Mouse (Mus musculus): ENCODE measurements around the gene Banf1. TPM values are rescaled to one million over a fixed set of nuclear protein-coding genes. Genes with fewer than 3 reads are reported as not detected.

Banf1 gene
- polyA plus RNA-seq, 1 experiment, result 337 TPM

DNA sequence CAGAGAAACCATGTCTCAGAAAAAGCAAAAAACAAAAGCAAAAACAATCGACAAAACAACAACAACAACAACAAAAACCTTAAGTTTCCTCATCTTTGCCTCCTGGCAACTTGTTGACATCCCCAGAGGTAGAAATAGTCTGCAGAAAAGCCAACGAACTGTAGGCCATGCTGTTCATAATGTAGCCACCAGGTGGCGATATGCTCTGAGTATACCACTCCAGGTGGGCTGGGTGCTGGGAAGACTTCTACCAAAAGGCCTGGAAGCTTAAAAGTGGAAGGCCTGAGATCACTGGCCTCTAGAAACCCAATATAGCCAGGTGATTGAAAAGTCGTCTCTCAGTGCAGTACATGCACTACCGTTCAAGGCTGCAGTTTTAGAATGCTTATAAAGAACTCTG lies 29.0 kb downstream of the Banf1 start:
- H3K79me2 ChIP-seq (ENCODE audit: control insufficient read depth, insufficient read depth), result no peaks in the 10 kb centered on the region
- H3K4me3 ChIP-seq, result no peak overlapping the region
- no peak for TF ChIP-seq E2F4 (IDR thresholded peaks at IDR 0.05; ENCODE audit: insufficient read depth)
- TF ChIP-seq POLR2AphosphoS2 (IDR thresholded peaks at IDR 0.05; ENCODE audit: insufficient read length, low read depth), result no peak
- no peak for TF ChIP-seq USF1 (IDR thresholded peaks at IDR 0.05; ENCODE audit: low read depth)
- no peak for TF ChIP-seq REST (IDR thresholded peaks at IDR 0.05; ENCODE audit: insufficient read depth, insufficient read length)
- TF ChIP-seq SRF (IDR thresholded peaks at IDR 0.05; ENCODE audit: control insufficient read depth, insufficient read length, low read depth), result no peak
- TF ChIP-seq CEBPB (IDR thresholded peaks at IDR 0.05; ENCODE audit: insufficient read depth, poor library complexity, severe bottlenecking), result no peak
- no peaks in the 10 kb centered on the region for H3K36me3 ChIP-seq (ENCODE audit: control insufficient read depth, insufficient read depth)
- H3ac ChIP-seq (ENCODE audit: control insufficient read depth, insufficient read length), result no peak overlapping the region
- H3K4me2 ChIP-seq (ENCODE audit: low read depth), result no peak overlapping the region
- H3K27me3 ChIP-seq (ENCODE audit: control insufficient read depth, insufficient read depth, insufficient read length), result no peaks in the 10 kb centered on the region

DNA sequence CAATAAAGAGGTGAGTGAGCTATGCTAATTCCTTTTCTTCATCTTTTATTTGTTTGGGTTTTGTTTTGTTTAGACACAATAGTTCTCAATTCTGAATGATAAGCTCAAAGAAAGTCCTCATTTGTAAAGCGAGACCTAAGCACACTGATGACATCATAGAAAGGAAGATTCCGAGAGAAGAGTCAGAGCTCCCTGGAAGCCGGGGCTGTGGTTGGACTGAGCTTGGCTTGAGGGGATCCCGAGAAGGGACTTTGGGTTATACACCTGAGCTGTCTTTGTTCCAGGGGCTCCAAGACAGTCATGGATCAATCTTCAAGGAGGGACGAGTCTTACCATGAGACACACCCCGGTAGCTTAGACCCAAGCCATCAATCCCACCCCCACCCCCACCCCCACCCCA lies 31.5 kb downstream of the Banf1 start, which contains the start of gene Catsper1:
TSS of gene Catsper1 (plus strand) at position 301 of the 400 bp plus-strand sequence.
- Histone ChIP-seq H3K4me2 (ENCODE audit: low read depth) (no peak within 1 kb of the TSS), H3K36me3 (ENCODE audit: control insufficient read depth, insufficient read depth) (no peaks in the 10 kb centered on the region), H3K4me3 (no peak within 1 kb of the TSS), H3K79me2 (ENCODE audit: control insufficient read depth, insufficient read depth) (no peaks in the 10 kb centered on the region), H3ac (ENCODE audit: control insufficient read depth, insufficient read length) (no peak within 1 kb of the TSS), H3K27me3 (ENCODE audit: control insufficient read depth, insufficient read depth, insufficient read length) (no peaks in the 10 kb centered on the region)
- TF ChIP-seq TCF12 (IDR thresholded peaks at IDR 0.05; ENCODE audit: insufficient read depth, poor library complexity, severe bottlenecking) (no peak), MYOG (IDR thresholded peaks at IDR 0.05; ENCODE audit: control insufficient read depth in 1 of 3, insufficient read depth in 1 of 3, insufficient read length in 2 of 3, low read depth in 2 of 3) (no peak), POLR2AphosphoS2 (IDR thresholded peaks at IDR 0.05; ENCODE audit: insufficient read length, low read depth) (no peak), MYOD1 (IDR thresholded peaks at IDR 0.05; ENCODE audit: control insufficient read depth in 1 of 3, insufficient read length in 2 of 3, low read depth in 2 of 3) (no peak)

GRCm38 (mm10) chr19:5334741-5335140 lies 32.2 kb downstream of the Banf1 start:
- no peaks in the 10 kb centered on the region for H3K79me2 ChIP-seq (ENCODE audit: control insufficient read depth, insufficient read depth)
- H3K27me3 ChIP-seq (ENCODE audit: control insufficient read depth, insufficient read depth, insufficient read length), result no peaks in the 10 kb centered on the region
- no peak overlapping the region for H3K4me3 ChIP-seq
- H3ac ChIP-seq (ENCODE audit: control insufficient read depth, insufficient read length), result no peak overlapping the region
- H3K36me3 ChIP-seq (ENCODE audit: control insufficient read depth, insufficient read depth), result no peaks in the 10 kb centered on the region
- no peak overlapping the region for H3K4me2 ChIP-seq (ENCODE audit: low read depth)
- no peak for TF ChIP-seq MAX (IDR thresholded peaks at IDR 0.05; ENCODE audit: low read depth)
- no peak for TF ChIP-seq SRF (IDR thresholded peaks at IDR 0.05; ENCODE audit: control insufficient read depth, insufficient read length, low read depth)
- TF ChIP-seq POLR2AphosphoS2 (IDR thresholded peaks at IDR 0.05; ENCODE audit: insufficient read length, low read depth), result no peak
- no peak for TF ChIP-seq TCF3 (IDR thresholded peaks at IDR 0.05; ENCODE audit: insufficient read length, low read depth)
- no peak for TF ChIP-seq TCF12 (IDR thresholded peaks at IDR 0.05; ENCODE audit: insufficient read depth, poor library complexity, severe bottlenecking)
- no peak for TF ChIP-seq MYOD1 (IDR thresholded peaks at IDR 0.05; ENCODE audit: control insufficient read depth in 1 of 3, insufficient read length in 2 of 3, low read depth in 2 of 3)
- no peak for TF ChIP-seq REST (IDR thresholded peaks at IDR 0.05; ENCODE audit: insufficient read depth, insufficient read length)
- no peak for TF ChIP-seq USF1 (IDR thresholded peaks at IDR 0.05; ENCODE audit: low read depth)
- no peak for TF ChIP-seq E2F4 (IDR thresholded peaks at IDR 0.05; ENCODE audit: insufficient read depth)
- no peak for TF ChIP-seq CEBPB (IDR thresholded peaks at IDR 0.05; ENCODE audit: insufficient read depth, poor library complexity, severe bottlenecking)
- TF ChIP-seq POLR2A (IDR thresholded peaks at IDR 0.05; ENCODE audit: insufficient read length, low read depth), result no peak
- TF ChIP-seq MYOG (IDR thresholded peaks at IDR 0.05; ENCODE audit: control insufficient read depth in 1 of 3, insufficient read depth in 1 of 3, insufficient read length in 2 of 3, low read depth in 2 of 3), result no peak

- TF ChIP-seq CEBPB (IDR thresholded peaks at IDR 0.05; ENCODE audit: insufficient read depth, poor library complexity, severe bottlenecking) (no peak), MAX (IDR thresholded peaks at IDR 0.05; ENCODE audit: low read depth) (no peak)
These were observed 39.0 kb downstream of the Banf1 start for GRCm38 (mm10) chr19:5327970-5328369.

DNA sequence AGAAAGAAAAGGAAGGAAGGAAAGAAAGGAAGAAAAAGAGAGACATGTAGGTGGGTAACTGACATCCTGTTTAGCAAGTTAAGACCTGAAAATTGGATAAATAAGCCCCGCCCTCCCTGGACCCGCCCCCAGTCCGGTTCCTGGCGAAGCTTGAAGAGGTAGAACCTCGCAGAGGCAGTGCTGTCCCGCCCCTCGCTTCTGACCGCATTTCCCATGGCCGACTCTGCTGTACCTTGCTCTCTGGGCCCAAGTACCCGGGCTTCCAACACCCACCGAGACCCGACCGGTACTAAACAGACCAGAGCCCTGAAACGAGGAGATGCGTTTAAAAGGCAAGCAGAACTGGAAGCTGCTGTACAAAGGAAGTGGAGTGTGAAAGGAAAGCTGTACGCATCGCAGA lies 43.2 kb downstream of the Banf1 start:
- Histone ChIP-seq H3K36me3 (ENCODE audit: control insufficient read depth, insufficient read depth) (no peaks in the 10 kb centered on the region), H3ac (ENCODE audit: control insufficient read depth, insufficient read length) (no peak overlapping the region), H3K79me2 (ENCODE audit: control insufficient read depth, insufficient read depth) (no peaks in the 10 kb centered on the region), H3K4me3 (no peak overlapping the region), H3K27me3 (ENCODE audit: control insufficient read depth, insufficient read depth, insufficient read length) (no peaks in the 10 kb centered on the region), H3K4me2 (ENCODE audit: low read depth) (no peak overlapping the region)
- TF ChIP-seq SRF (IDR thresholded peaks at IDR 0.05; ENCODE audit: control insufficient read depth, insufficient read length, low read depth) (no peak), MYOG (IDR thresholded peaks at IDR 0.05; ENCODE audit: control insufficient read depth in 1 of 3, insufficient read depth in 1 of 3, insufficient read length in 2 of 3, low read depth in 2 of 3) (no peak), MYOD1 (IDR thresholded peaks at IDR 0.05; ENCODE audit: control insufficient read depth in 1 of 3, insufficient read length in 2 of 3, low read depth in 2 of 3) (no peak), USF1 (IDR thresholded peaks at IDR 0.05; ENCODE audit: low read depth) (no peak), TCF12 (IDR thresholded peaks at IDR 0.05; ENCODE audit: insufficient read depth, poor library complexity, severe bottlenecking) (no peak), TCF3 (IDR thresholded peaks at IDR 0.05; ENCODE audit: insufficient read length, low read depth) (no peak), POLR2AphosphoS2 (IDR thresholded peaks at IDR 0.05; ENCODE audit: insufficient read length, low read depth) (no peak), MAX (IDR thresholded peaks at IDR 0.05; ENCODE audit: low read depth) (no peak), POLR2A (IDR thresholded peaks at IDR 0.05; ENCODE audit: insufficient read length, low read depth) (no peak), REST (IDR thresholded peaks at IDR 0.05; ENCODE audit: insufficient read depth, insufficient read length) (no peak), CEBPB (IDR thresholded peaks at IDR 0.05; ENCODE audit: insufficient read depth, poor library complexity, severe bottlenecking) (no peak), E2F4 (IDR thresholded peaks at IDR 0.05; ENCODE audit: insufficient read depth) (no peak)

More at GRCm38 (mm10) chr19:5327970-5328369, 39.0 kb downstream of the Banf1 start:
- Histone ChIP-seq H3ac (ENCODE audit: control insufficient read depth, insufficient read length) (no peak overlapping the region), H3K4me2 (ENCODE audit: low read depth) (no peak overlapping the region), H3K36me3 (ENCODE audit: control insufficient read depth, insufficient read depth) (no peaks in the 10 kb centered on the region), H3K4me3 (no peak overlapping the region), H3K79me2 (ENCODE audit: control insufficient read depth, insufficient read depth) (no peaks in the 10 kb centered on the region), H3K27me3 (ENCODE audit: control insufficient read depth, insufficient read depth, insufficient read length) (no peaks in the 10 kb centered on the region)

Other genes starting within 250 kb of the Banf1 start
- 56.7 TPM for gene Klc2, start 248.6 kb downstream of the Banf1 start, polyA plus RNA-seq (2012; fragmentation: generic; extraction: Trizol)
- 6.5 TPM for gene Pacs1, start 94.0 kb downstream of the Banf1 start, polyA plus RNA-seq (2012; fragmentation: generic; extraction: Trizol)
- 109 TPM for gene Sf3b2, start 71.7 kb downstream of the Banf1 start, polyA plus RNA-seq (2012; fragmentation: generic; extraction: Trizol)
- 0.05 TPM for gene Gal3st3, start 68.8 kb downstream of the Banf1 start, polyA plus RNA-seq (2012; fragmentation: generic; extraction: Trizol)
- not detected for gene Catsper1, start 31.4 kb downstream of the Banf1 start, polyA plus RNA-seq (2012; fragmentation: generic; extraction: Trizol)
- gene Cst6, start 17.6 kb downstream of the Banf1 start, polyA plus RNA-seq (2012; fragmentation: generic; extraction: Trizol), result 28.0 TPM
- gene Eif1ad, start 427 bp downstream of the Banf1 start, polyA plus RNA-seq (2012; fragmentation: generic; extraction: Trizol), result 52.9 TPM
- gene Sart1, start 21.5 kb upstream of the Banf1 start, polyA plus RNA-seq (2012; fragmentation: generic; extraction: Trizol), result 55.6 TPM
- 0.37 TPM for gene Tsga10ip, start 35.4 kb upstream of the Banf1 start, polyA plus RNA-seq (2012; fragmentation: generic; extraction: Trizol)
- 481 TPM for gene Drap1, start 57.8 kb upstream of the Banf1 start, polyA plus RNA-seq (2012; fragmentation: generic; extraction: Trizol)
- 69.9 TPM for gene AI837181, start 58.0 kb upstream of the Banf1 start, polyA plus RNA-seq (2012; fragmentation: generic; extraction: Trizol)
- gene Fosl1, start 80.4 kb upstream of the Banf1 start, polyA plus RNA-seq (2012; fragmentation: generic; extraction: Trizol), result 15.4 TPM
- 10.7 TPM for gene Ccdc85b, start 90.7 kb upstream of the Banf1 start, polyA plus RNA-seq (2012; fragmentation: generic; extraction: Trizol)
- 122 TPM for gene Fibp, start 93.4 kb upstream of the Banf1 start, polyA plus RNA-seq (2012; fragmentation: generic; extraction: Trizol)
- 7.2 TPM for gene Ctsw, start 101.3 kb upstream of the Banf1 start, polyA plus RNA-seq (2012; fragmentation: generic; extraction: Trizol)
- 81.3 TPM for gene Efemp2, start 106.8 kb upstream of the Banf1 start, polyA plus RNA-seq (2012; fragmentation: generic; extraction: Trizol)
- 66.4 TPM for gene Mus81, start 121.2 kb upstream of the Banf1 start, polyA plus RNA-seq (2012; fragmentation: generic; extraction: Trizol)
- 948 TPM for gene Cfl1, start 123.3 kb upstream of the Banf1 start, polyA plus RNA-seq (2012; fragmentation: generic; extraction: Trizol)
- 0.17 TPM for gene 1700020D05Rik, start 136.6 kb upstream of the Banf1 start, polyA plus RNA-seq (2012; fragmentation: generic; extraction: Trizol)
- 7.8 TPM for gene Snx32, start 143.4 kb upstream of the Banf1 start, polyA plus RNA-seq (2012; fragmentation: generic; extraction: Trizol)
- gene Ovol1, start 193.5 kb upstream of the Banf1 start, polyA plus RNA-seq (2012; fragmentation: generic; extraction: Trizol), result not detected
- gene Ap5b1, start 200.9 kb upstream of the Banf1 start, polyA plus RNA-seq (2012; fragmentation: generic; extraction: Trizol), result 3.2 TPM
- 31.9 TPM for gene Rnaseh2c, start 234.7 kb upstream of the Banf1 start, polyA plus RNA-seq (2012; fragmentation: generic; extraction: Trizol)
- gene Kat5, start 243.1 kb upstream of the Banf1 start, polyA plus RNA-seq (2012; fragmentation: generic; extraction: Trizol), result 37.1 TPM

Data from myocyte (in vitro differentiated cells).